8 mouse cellular contexts compared by ENCODE assay signal in genomic region chr19:6942249-6942691, GRCm38 (mm10). TPM values are rescaled to one million over a fixed set of nuclear protein-coding genes. Genes with fewer than 3 reads are reported as not detected.
DNase-seq lines count a peak whose midpoint lies in the region; ATAC-seq and TF ChIP-seq lines count a peak whose summit lies in the region.

Gene Gpr137, minus strand, starts transcription at chr19:6942480.

- peak within 1 kb of the TSS; percentile 93 for H3K27ac ChIP-seq in heart, embryonic 12.5 days (ENCODE audit: poor library complexity, severe bottlenecking)
- peak within 1 kb of the TSS; percentile 94 for H3K27ac ChIP-seq in liver, embryonic 12.5 days
- peak within 1 kb of the TSS; percentile 98 for H3K27ac ChIP-seq in stomach, embryonic 15.5 days

- ATAC-seq in heart, embryonic 12.5 days (ENCODE audit: insufficient number of reproducible peaks, low FRiP score): peak; percentile 92
- peak; percentile 91 for ATAC-seq in liver, embryonic 12.5 days
- ATAC-seq in stomach, embryonic 15.5 days (ENCODE audit: insufficient read depth, low FRiP score, low read depth): peak; percentile 91

- H3K79me3 ChIP-seq in C2C12 (ENCODE audit: low read depth): peaks cover 2% of the 10 kb centered on the region

- peak within 1 kb of the TSS; percentile 98 for H3K4me2 ChIP-seq in heart, embryonic 12.5 days
- peak within 1 kb of the TSS; percentile 98 for H3K4me2 ChIP-seq in liver, embryonic 12.5 days
- H3K4me2 ChIP-seq in stomach, embryonic 15.5 days: peak within 1 kb of the TSS; percentile 98

- peak; percentile 28; the same call in 1 of the 2 replicates for TF ChIP-seq POLR2A in brain, embryonic 14.5 days (IDR thresholded peaks at IDR 0.05; ENCODE audit: borderline replicate concordance, extremely low read depth, insufficient read depth, insufficient read length, poor library complexity, severe bottlenecking)

- peak; percentile 96 for DNase-seq in brain, embryonic 14.5 days (ENCODE audit: low read depth)
- peak; percentile 97 for DNase-seq in kidney, postnatal 10 days
- DNase-seq in natural killer cell, adult 2 months (ENCODE audit: low spot score in 2 of 2): peak; percentile 85 to 87

- no peaks in the 10 kb centered on the region for H3K36me3 ChIP-seq in C2C12 (ENCODE audit: control insufficient read depth, insufficient read depth)
- H3K36me3 ChIP-seq in erythroblast, embryonic 14.5 days (ENCODE audit: control insufficient read depth): peaks cover 25% of the 10 kb centered on the region
- peaks cover 15% of the 10 kb centered on the region for H3K36me3 ChIP-seq in heart, embryonic 12.5 days
- H3K36me3 ChIP-seq in liver, embryonic 12.5 days: peaks cover 22% of the 10 kb centered on the region
- H3K36me3 ChIP-seq in stomach, embryonic 15.5 days: no peaks in the 10 kb centered on the region

- H3K4me3 ChIP-seq in C2C12 (ENCODE audit: insufficient read depth, poor library complexity, severe bottlenecking): peak within 1 kb of the TSS; percentile 65
- peak within 1 kb of the TSS; percentile 81 for H3K4me3 ChIP-seq in erythroblast, embryonic 14.5 days (replicated peaks)
- H3K4me3 ChIP-seq in heart, embryonic 12.5 days: peak within 1 kb of the TSS; percentile 80
- peak within 1 kb of the TSS; percentile 88 for H3K4me3 ChIP-seq in liver, embryonic 12.5 days
- peak within 1 kb of the TSS; percentile 72 for H3K4me3 ChIP-seq in stomach, embryonic 15.5 days (replicated peaks)

- H3ac ChIP-seq in C2C12 (ENCODE audit: control insufficient read depth, insufficient read length, low read depth): peak within 1 kb of the TSS; percentile 84

- peaks cover 25% of the 10 kb centered on the region for H3K79me2 ChIP-seq in C2C12 (ENCODE audit: control insufficient read depth, insufficient read depth)

- peaks cover 40% of the 10 kb centered on the region for H3K4me1 ChIP-seq in erythroblast, embryonic 14.5 days (ENCODE audit: control insufficient read depth)
- peaks cover 23% of the 10 kb centered on the region for H3K4me1 ChIP-seq in heart, embryonic 12.5 days (replicated peaks)
- H3K4me1 ChIP-seq in liver, embryonic 12.5 days: peaks cover 30% of the 10 kb centered on the region
- H3K4me1 ChIP-seq in stomach, embryonic 15.5 days: peaks cover 26% of the 10 kb centered on the region

- H3K9ac ChIP-seq in heart, embryonic 12.5 days: peak within 1 kb of the TSS; percentile 89
- peak within 1 kb of the TSS; percentile 86 for H3K9ac ChIP-seq in liver, embryonic 12.5 days
- peak within 1 kb of the TSS; percentile 88 for H3K9ac ChIP-seq in stomach, embryonic 15.5 days

- TF ChIP-seq CTCF in C2C12 (IDR thresholded peaks at IDR 0.05; ENCODE audit: control insufficient read depth, insufficient read depth, insufficient read length): no peak
- no peak for TF ChIP-seq CTCF in brain, embryonic 14.5 days (IDR thresholded peaks at IDR 0.05; ENCODE audit: borderline replicate concordance, extremely low read depth, insufficient read depth, insufficient read length)

- no peaks in the 10 kb centered on the region for H3K27me3 ChIP-seq in C2C12 (ENCODE audit: control insufficient read depth, insufficient read depth, insufficient read length)
- H3K27me3 ChIP-seq in erythroblast, embryonic 14.5 days (ENCODE audit: control insufficient read depth): 0 out of 2 replicates have a peak, but pooled peaks cover 4% of the 10 kb centered on the region
- H3K27me3 ChIP-seq in heart, embryonic 12.5 days (replicated peaks): peaks cover 9% of the 10 kb centered on the region
- H3K27me3 ChIP-seq in liver, embryonic 12.5 days (replicated peaks): peaks cover 11% of the 10 kb centered on the region
- no peaks in the 10 kb centered on the region for H3K27me3 ChIP-seq in stomach, embryonic 15.5 days (replicated peaks)

- H3K9me3 ChIP-seq in erythroblast, embryonic 14.5 days (ENCODE audit: control insufficient read depth, low read length): no peaks in the 10 kb centered on the region
- no peaks in the 10 kb centered on the region for H3K9me3 ChIP-seq in heart, embryonic 12.5 days (replicated peaks)
- H3K9me3 ChIP-seq in liver, embryonic 12.5 days (replicated peaks): no peaks in the 10 kb centered on the region
- H3K9me3 ChIP-seq in stomach, embryonic 15.5 days: no peaks in the 10 kb centered on the region

- 0% methylated on average over 27 of the region's 27 CpGs for WGBS in heart, embryonic 12.5 days
- WGBS in liver, embryonic 12.5 days (ENCODE audit: insufficient replicate concordance): under 1% methylated on average over 27 of the region's 27 CpGs
- WGBS in stomach, embryonic 15.5 days: under 1% methylated on average over 27 of the region's 27 CpGs

TF ChIP-seq in C2C12, 6 proteins besides CTCF, POLR2A, EP300 and RAD21:
- TF ChIP-seq MYOG (IDR thresholded peaks at IDR 0.05; ENCODE audit: control insufficient read depth, extremely low read depth, insufficient read length): no peak
- TF ChIP-seq MAX (IDR thresholded peaks at IDR 0.05): peak; percentile 21

RNA-seq across cellular contexts. Expression of gene Gpr137, which starts in this region (rescaled TPM):
- 31.2 TPM for polyA plus RNA-seq in C2C12 (2012; fragmentation: generic; extraction: Trizol)
- polyA plus RNA-seq in brain, embryonic 14.5 days (2012; rRNA removed): 75.5 and 86.8 TPM in 2 replicates
- polyA plus RNA-seq in erythroblast, embryonic 14.5 days (2012): 1.5 and 2.0 TPM in 2 replicates
- 21.0 and 23.7 TPM in 2 replicates for polyA plus RNA-seq in heart, embryonic 12.5 days (2016; fragmentation: Nextera tagmentation; extraction: Ambion mirVana)
- 8.8 and 9.9 TPM in 2 replicates for polyA plus RNA-seq in liver, embryonic 12.5 days (2016; fragmentation: Nextera tagmentation; extraction: Ambion mirVana)
- polyA plus RNA-seq in stomach, embryonic 15.5 days (2015; fragmentation: Nextera tagmentation; extraction: Ambion mirVana): 26.7 and 29.9 TPM in 2 replicates

Comparison
In these comparisons a context has a peak if more than half of its experiments do, and no peak if none do; other contexts are left out.
1. Peak in every context shown above with its lines: DNase-seq, ATAC-seq, H3K4me3 ChIP-seq and H3K27ac ChIP-seq.